Mouse (Mus musculus) heart, adult 18-20 months (tissue): ENCODE measurements around the gene Slc46a3. TPM values are rescaled to one million over a fixed set of nuclear protein-coding genes. Genes with fewer than 3 reads are reported as not detected.
A peak's percentile ranks its signal among the peaks of the same experiment; 100 is the strongest.

Source experiments
- DNase-seq, 2 experiments: peaks; one replicate each; pipeline ENCODE4 v3.0.0; 2021 to 2022; ENCODE audit warnings: mixed read lengths in 1 of 2
- total RNA-seq, 2 experiments: library from RNA; stranded (reverse); gene quantifications; 2 replicates each; pipeline ENCODE4 v1.2.3; 2021

Gene Slc46a3
- total RNA-seq, 2 experiments from 2014 or later, result 8.2 to 10.9 TPM

- peak; percentile 47 for DNase-seq
Observed at GRCm38 (mm10) chr5:147895436-147896198, 1.0 kb upstream of the Slc46a3 start.

GRCm38 (mm10) chr5:147893766-147894454, 705 bp downstream of the Slc46a3 start:
- peak; percentile 36 to 48 for DNase-seq

- no peak for DNase-seq
Observed at GRCm38 (mm10) chr5:147893143-147893542, 1.5 kb downstream of the Slc46a3 start.

GRCm38 (mm10) chr5:147892735-147893134, 1.9 kb downstream of the Slc46a3 start:
- no peak for DNase-seq

GRCm38 (mm10) chr5:147888313-147889297, 6.0 kb downstream of the Slc46a3 start:
- no peak for DNase-seq

GRCm38 (mm10) chr5:147883581-147883980, 11.0 kb downstream of the Slc46a3 start:
- DNase-seq, result no peak

GRCm38 (mm10) chr5:147879971-147880682, 14.5 kb downstream of the Slc46a3 start:
- no peak for DNase-seq

GRCm38 (mm10) chr5:147877520-147877919, 17.1 kb downstream of the Slc46a3 start:
- no peak for DNase-seq

GRCm38 (mm10) chr5:147875210-147875609, 19.4 kb downstream of the Slc46a3 start:
- no peak for DNase-seq

GRCm38 (mm10) chr5:147874491-147875065, 20.0 kb downstream of the Slc46a3 start:
- no peak for DNase-seq

- no peak for DNase-seq
Observed at GRCm38 (mm10) chr5:147871091-147871820, 23.4 kb downstream of the Slc46a3 start.

GRCm38 (mm10) chr5:147870296-147870695, 24.3 kb downstream of the Slc46a3 start:
- DNase-seq, result no peak

GRCm38 (mm10) chr5:147869568-147869967, 25.0 kb downstream of the Slc46a3 start:
- DNase-seq, result no peak

GRCm38 (mm10) chr5:147868674-147869073, 25.9 kb downstream of the Slc46a3 start:
- no peak for DNase-seq

- peak; percentile 93 to 94 for DNase-seq
Observed at GRCm38 (mm10) chr5:147860449-147861261, 34.0 kb downstream of the Slc46a3 start, which contains the start of gene Pomp. TSS of gene Pomp (plus strand) at chr5:147860461.

GRCm38 (mm10) chr5:147860076-147860448, 34.6 kb downstream of the Slc46a3 start:
- DNase-seq, result peak in 1 of 2 experiments; percentile 18

- peak; percentile 68 to 83 for DNase-seq
Observed at GRCm38 (mm10) chr5:147850194-147850593, 44.4 kb downstream of the Slc46a3 start.

- DNase-seq, result peak; percentile 53 to 91
Observed at GRCm38 (mm10) chr5:147848164-147848863, 46.3 kb downstream of the Slc46a3 start.

GRCm38 (mm10) chr5:147847361-147847760, 47.3 kb downstream of the Slc46a3 start:
- DNase-seq, result no peak
